Mouse (Mus musculus) intestine, postnatal 0 days (tissue): ENCODE data around the gene Kng1. TPM values are rescaled to one million over a fixed set of nuclear protein-coding genes. Genes with fewer than 3 reads are reported as not detected.
A peak's percentile ranks its signal among the peaks of the same experiment; 100 is the strongest.

Source experiments
- ATAC-seq: fragments of 200-750 bp; cut with Nextera tagmentation; 2 replicates; pipeline ENCODE4 v1.8.0; 2017; ENCODE audit warnings: mild to moderate bottlenecking, moderate TSS enrichment, moderate library complexity
- H3K27ac ChIP-seq: fragments of 300-500 bp; sonication (generic); 2 replicates; pipeline ENCODE4 v1.5.1; 2014; ENCODE audit warnings: mild to moderate bottlenecking, low read depth, low read length, moderate library complexity
- H3K27me3 ChIP-seq: fragments of 300-500 bp; sonication (generic); replicated peaks from 2 replicates; pipeline ENCODE4 v1.6.1; 2014; ENCODE audit warnings: low read length, mixed read lengths; ENCODE audit not compliant: control insufficient read depth, insufficient read depth
- H3K36me3 ChIP-seq: fragments of 300-500 bp; sonication (generic); 2 replicates; pipeline ENCODE4 v1.6.1; 2014; ENCODE audit warnings: mild to moderate bottlenecking, moderate library complexity; ENCODE audit not compliant: control insufficient read depth, insufficient read depth
- H3K4me1 ChIP-seq: fragments of 300-500 bp; sonication (generic); replicated peaks from 2 replicates; pipeline ENCODE4 v1.6.1; 2014; ENCODE audit warnings: antibody characterized with exemption, low read length, mixed read lengths; ENCODE audit not compliant: control insufficient read depth, insufficient read depth
- H3K4me2 ChIP-seq: fragments of 300-500 bp; sonication (generic); replicated peaks from 2 replicates; pipeline ENCODE4 v1.6.1; 2014; ENCODE audit warnings: low read depth, mild to moderate bottlenecking, moderate library complexity
- H3K4me3 ChIP-seq: fragments of 300-500 bp; sonication (generic); 2 replicates; pipeline ENCODE4 v1.5.1; 2014; ENCODE audit warnings: low read depth, low read length
- H3K9ac ChIP-seq: fragments of 300-500 bp; sonication (generic); 2 replicates; pipeline ENCODE4 v1.6.1; 2014; ENCODE audit warnings: mild to moderate bottlenecking, low read depth, low read length
- H3K9me3 ChIP-seq: fragments of 300-500 bp; sonication (generic); 2 replicates; pipeline ENCODE4 v1.6.1; 2016; ENCODE audit warnings: mixed run types; ENCODE audit not compliant: control insufficient read depth
- CTCF ChIP-seq: sonication (generic); IDR thresholded peaks from 2 replicates; pipeline ENCODE4 v1.5.1; 2016; ENCODE audit warnings: low read depth, mild to moderate bottlenecking, control low read depth, antibody characterized with exemption, moderate library complexity
- WGBS: fragments of 180-500 bp; shearing (Covaris S2); extraction: QIAGEN DNeasy Blood & Tissue Kit; methylation state at CpG from one replicate; pipeline ENCODE4 v1.1.7; 2014; 5-methylcytosine and 5-hydroxymethylcytosine counted together
- polyA plus RNA-seq: library from polyadenylated mRNA; unstranded; fragments of >200 nt; fragmentation: Nextera tagmentation; extraction: Ambion mirVana; gene quantifications from 2 replicates; pipeline ENCODE4 v1.2.1, GENCODE M21; 2015

The Kng1 gene
- polyA plus RNA-seq, 1 experiment from 2014 or later: 1.7 TPM

- H3K4me2 ChIP-seq: no peak overlapping the region
Observed at GRCm38 (mm10) chr16:23103841-23104240, 46.2 kb downstream of the Kng1 start.

GRCm38 (mm10) chr16:23106121-23106520 lies 48.5 kb downstream of the Kng1 start:
- Histone ChIP-seq H3K27me3 (no peaks in the 10 kb centered on the region), H3K4me1 (no peaks in the 10 kb centered on the region), H3K27ac (peak overlapping the region; percentile 41; the same call in 1 of the 2 replicates), H3K9ac (no peak overlapping the region), H3K9me3 (no peaks in the 10 kb centered on the region), H3K36me3 (peaks cover 23% of the 10 kb centered on the region; the same call in 1 of the 2 replicates), H3K4me3 (peak overlapping the region; percentile 97; the same call in 1 of the 2 replicates), H3K4me2 (peak overlapping the region; percentile 76)
- ATAC-seq: no peak
- TF ChIP-seq CTCF: no peak
- WGBS: 47% methylated on average over 7 of the region's 7 CpGs

More at GRCm38 (mm10) chr16:23103841-23104240, 46.2 kb downstream of the Kng1 start:
- H3K4me1 ChIP-seq: no peaks in the 10 kb centered on the region
- no peaks in the 10 kb centered on the region for H3K27me3 ChIP-seq
- H3K27ac ChIP-seq: no peak overlapping the region
- H3K4me3 ChIP-seq: no peak overlapping the region
- H3K9ac ChIP-seq: no peak overlapping the region
- no peak for TF ChIP-seq CTCF
- 69% methylated on average over 2 of the region's 2 CpGs for WGBS
- no peak for ATAC-seq
- peaks cover 3% of the 10 kb centered on the region; the same call in 1 of the 2 replicates for H3K36me3 ChIP-seq
- H3K9me3 ChIP-seq: no peaks in the 10 kb centered on the region

- Histone ChIP-seq H3K4me1 (no peaks in the 10 kb centered on the region), H3K27me3 (no peaks in the 10 kb centered on the region), H3K4me3 (peak within 1 kb of the TSS; percentile 97), H3K36me3 (peaks cover 35% of the 10 kb centered on the region), H3K4me2 (peak within 1 kb of the TSS; percentile 76), H3K27ac (peak within 1 kb of the TSS; percentile 97), H3K9me3 (no peaks in the 10 kb centered on the region), H3K9ac (peak within 1 kb of the TSS; percentile 100)
- under 1% methylated on average over 71 of the region's 71 CpGs for WGBS
- TF ChIP-seq CTCF: peak; percentile 63
- peak; percentile 92 for ATAC-seq
Observed at GRCm38 (mm10) chr16:23107231-23107942, 49.7 kb downstream of the Kng1 start, which contains the start of gene Eif4a2. TSS of gene Eif4a2 (plus strand) at chr16:23107444.

GRCm38 (mm10) chr16:23107946-23108759 lies 50.5 kb downstream of the Kng1 start:
- Histone ChIP-seq H3K27me3 (no peaks in the 10 kb centered on the region), H3K4me1 (no peaks in the 10 kb centered on the region), H3K36me3 (peaks cover 42% of the 10 kb centered on the region), H3K4me2 (peak overlapping the region; percentile 76), H3K9me3 (no peaks in the 10 kb centered on the region), H3K4me3 (peak overlapping the region; percentile 97), H3K9ac (peak overlapping the region; percentile 100), H3K27ac (peak overlapping the region; percentile 97)
- under 1% methylated on average over 52 of the region's 52 CpGs for WGBS
- ATAC-seq: peak; percentile 76
- no peak for TF ChIP-seq CTCF

GRCm38 (mm10) chr16:23108943-23109342 lies 51.3 kb downstream of the Kng1 start:
- Histone ChIP-seq H3K36me3 (peaks cover 45% of the 10 kb centered on the region), H3K27me3 (no peaks in the 10 kb centered on the region), H3K4me1 (no peaks in the 10 kb centered on the region), H3K4me2 (peak overlapping the region; percentile 76), H3K27ac (no peak overlapping the region), H3K9ac (peak overlapping the region; percentile 100), H3K4me3 (peak overlapping the region; percentile 97), H3K9me3 (no peaks in the 10 kb centered on the region)
- WGBS: 1% methylated on average over 5 of the region's 5 CpGs
- ATAC-seq: no peak
- no peak for TF ChIP-seq CTCF
